Mouse (Mus musculus) CD4-positive, CD25-positive, alpha-beta regulatory T cell, adult 2 months (primary cell): ENCODE results near the gene Slc2a12.

Source experiments
- DNase-seq: peaks from one replicate; pipeline ENCODE4 v3.0.0-alpha.2; 2012; ENCODE audit warnings: low read depth, low spot score

Slc2a12 gene

DNA sequence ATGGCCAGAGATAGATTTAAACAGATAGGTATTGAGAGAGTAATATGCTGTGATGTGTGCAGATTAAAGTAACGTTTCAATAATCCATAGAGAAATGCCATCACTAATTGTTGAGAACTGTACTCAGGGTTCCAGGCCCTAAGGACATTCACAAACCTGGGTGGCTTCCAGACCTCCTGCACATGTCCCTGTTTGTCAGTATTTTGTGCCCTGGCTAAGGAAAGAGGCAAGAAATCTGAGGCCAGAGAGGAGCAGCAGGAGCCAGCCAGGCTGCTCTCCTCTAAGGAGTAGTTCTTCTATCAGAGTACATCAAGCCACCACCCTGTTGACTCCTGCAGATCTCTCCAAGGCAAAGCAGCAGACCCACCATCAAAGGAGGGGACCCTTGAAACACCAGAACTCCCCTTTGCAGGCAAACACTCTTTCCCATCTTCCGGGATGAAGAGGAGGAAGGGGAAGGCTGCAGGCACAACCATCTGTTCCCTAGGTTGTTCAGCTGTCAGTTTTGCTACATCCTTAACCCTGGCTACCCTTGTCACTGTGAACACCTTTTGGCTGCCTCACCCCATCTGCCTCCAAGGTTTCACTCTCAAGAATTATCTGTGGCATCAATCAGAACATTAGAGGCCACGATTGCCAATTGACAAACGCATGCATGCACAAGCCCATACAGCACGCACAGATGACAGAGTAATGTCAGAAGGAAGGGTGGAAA is 15.6 kb downstream of the Slc2a12 start:
- DNase-seq = no peak

DNA sequence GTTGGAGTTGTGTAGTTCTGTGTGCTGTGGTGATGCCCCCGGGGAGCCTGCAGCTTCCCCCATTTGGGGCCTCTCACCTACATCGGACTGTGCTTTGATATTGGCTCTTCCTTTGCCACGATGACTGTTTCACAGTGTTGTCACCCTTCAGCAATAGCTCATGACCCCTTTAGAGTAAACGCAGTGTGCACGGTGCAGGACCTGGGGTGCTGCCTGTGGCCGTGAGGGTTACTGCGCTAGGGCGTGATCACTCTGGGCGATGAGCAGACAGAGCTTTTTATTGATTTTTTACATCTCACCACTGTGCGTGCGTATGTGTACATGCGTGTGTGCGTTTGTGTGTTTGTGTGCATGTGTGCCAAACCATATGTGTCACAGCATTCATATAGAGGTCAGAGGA is 23.7 kb downstream of the Slc2a12 start:
- DNase-seq = no peak

DNA sequence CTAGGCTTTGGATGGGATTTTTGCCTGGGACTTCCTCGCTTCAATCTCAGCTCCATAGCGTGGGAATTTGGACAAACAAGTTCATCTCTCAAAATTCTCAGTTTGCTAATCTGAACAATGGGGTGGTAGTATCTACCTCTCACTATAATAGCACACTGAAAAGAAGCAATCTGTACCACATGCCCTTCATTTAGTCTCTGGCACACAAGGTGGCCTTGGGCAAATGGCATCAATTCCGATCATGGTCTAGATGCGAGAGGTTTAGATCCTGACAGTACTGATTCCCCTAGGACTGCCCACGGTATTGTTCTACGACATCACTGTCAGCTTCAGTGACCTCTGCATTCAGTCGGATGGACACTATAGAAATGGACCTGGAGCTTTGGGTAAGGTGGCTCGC is 29.4 kb downstream of the Slc2a12 start:
- no peak for DNase-seq

DNA sequence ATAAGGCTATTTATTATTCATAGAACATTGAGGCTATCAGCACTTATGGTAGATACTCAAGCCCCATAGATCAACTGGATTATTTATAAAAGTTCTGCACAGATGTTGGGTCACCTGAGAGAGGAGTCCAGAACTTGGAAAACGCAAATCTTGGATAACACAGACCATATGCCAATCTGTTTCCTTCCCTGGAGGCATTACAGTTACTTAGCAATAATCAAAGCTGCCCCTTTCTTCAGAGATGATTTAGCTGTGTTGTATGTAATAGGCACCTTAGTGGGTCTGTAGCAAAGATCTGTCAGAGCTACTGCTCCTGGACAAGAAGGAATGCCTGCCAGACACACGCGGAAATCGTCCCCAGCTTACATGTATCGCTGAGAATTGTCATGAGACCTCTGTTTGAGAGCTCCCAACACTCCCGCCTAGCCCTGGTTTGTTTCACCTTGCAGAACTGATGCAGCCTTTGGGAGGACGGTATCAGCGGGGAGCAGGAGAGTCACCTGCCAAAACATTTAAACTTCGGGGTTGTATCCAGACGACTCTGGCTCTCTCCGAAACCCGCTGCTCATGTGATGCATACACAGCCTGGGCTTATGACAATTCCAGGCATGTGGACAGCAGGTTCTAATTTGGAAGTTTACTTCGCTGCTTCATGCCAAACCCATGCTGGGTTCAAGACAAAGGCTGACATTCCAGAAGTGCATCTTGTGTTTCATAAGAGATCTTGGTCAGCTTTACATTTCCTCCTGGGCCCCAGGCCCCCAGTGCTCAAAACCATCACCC is 31.2 kb downstream of the Slc2a12 start:
- DNase-seq = no peak

DNA sequence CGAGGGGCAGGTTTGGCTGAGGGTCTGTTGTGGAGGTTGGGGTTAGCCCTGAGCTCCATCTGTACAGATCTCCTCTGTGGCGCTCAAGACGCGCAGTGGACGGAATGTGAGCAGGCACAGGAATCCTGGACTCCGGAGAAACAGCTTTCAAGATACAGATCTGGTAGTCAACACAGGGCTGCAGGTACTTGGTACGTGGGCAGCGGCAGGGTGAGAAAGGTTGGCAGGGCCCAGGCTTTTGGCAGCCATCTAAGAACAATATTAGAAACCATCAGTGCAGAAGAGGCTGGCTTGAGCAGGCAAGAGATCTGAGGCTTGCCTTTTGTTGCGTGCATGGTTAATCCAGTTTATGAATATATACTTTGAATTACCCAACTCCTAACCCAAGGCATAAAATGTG is 51.4 kb downstream of the Slc2a12 start:
- DNase-seq = no peak

DNA sequence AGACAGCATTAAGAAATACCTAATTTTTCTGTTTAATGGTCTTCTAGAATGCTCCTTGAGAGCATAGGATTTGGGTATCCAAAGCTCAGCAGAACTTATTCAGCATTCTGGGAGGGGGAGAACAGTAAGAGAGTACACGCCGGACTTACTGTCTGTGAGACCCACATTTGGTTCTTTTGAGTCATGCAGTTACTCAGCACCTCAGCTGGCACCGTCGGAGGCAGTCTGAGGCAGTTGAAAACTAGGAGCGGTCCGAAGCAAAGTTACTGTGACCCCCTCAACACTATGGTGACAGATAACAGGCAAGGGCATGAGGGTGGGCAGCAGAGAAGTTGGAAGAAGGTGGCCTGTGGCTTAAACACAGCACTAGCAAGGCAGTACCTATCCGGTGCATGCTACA is 52.1 kb downstream of the Slc2a12 start:
- DNase-seq = no peak

DNA sequence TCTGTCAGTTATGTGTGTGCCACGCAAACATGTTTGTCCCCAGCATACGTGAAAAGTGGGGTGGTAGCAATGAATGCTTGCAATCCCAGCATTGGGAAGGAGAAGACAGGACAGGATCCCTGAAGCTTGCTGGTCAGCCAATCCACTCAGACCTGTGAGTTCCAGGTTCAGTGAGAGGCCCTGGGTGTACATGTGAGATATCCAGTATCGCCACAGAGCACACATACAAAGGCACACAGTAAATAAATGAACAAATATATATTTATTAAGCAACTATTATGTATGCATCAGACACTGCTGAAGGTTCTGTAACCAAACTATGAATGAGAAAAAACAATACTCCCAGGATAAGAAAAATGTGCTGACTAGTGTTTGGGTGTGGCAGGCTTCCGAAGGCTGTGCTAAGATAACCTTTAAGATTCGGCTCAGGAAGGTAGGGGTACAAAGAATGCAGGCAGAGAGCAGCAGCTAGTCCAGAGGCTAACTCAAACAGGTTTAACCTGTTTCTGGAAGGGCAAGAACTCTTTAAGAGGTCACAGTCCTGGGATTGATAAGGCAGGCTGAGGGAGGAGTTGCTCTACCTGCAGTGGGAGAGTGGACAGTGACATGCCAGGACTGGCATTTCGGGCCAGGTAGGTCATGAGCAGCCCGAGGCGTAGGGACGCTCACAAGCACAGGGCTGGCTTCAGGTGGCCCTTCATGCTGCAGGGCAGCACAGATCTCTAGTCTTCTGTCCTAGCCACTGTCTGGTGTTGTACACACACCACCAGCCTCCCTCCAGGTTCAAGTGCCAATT is 53.5 kb downstream of the Slc2a12 start:
- no peak for DNase-seq

DNA sequence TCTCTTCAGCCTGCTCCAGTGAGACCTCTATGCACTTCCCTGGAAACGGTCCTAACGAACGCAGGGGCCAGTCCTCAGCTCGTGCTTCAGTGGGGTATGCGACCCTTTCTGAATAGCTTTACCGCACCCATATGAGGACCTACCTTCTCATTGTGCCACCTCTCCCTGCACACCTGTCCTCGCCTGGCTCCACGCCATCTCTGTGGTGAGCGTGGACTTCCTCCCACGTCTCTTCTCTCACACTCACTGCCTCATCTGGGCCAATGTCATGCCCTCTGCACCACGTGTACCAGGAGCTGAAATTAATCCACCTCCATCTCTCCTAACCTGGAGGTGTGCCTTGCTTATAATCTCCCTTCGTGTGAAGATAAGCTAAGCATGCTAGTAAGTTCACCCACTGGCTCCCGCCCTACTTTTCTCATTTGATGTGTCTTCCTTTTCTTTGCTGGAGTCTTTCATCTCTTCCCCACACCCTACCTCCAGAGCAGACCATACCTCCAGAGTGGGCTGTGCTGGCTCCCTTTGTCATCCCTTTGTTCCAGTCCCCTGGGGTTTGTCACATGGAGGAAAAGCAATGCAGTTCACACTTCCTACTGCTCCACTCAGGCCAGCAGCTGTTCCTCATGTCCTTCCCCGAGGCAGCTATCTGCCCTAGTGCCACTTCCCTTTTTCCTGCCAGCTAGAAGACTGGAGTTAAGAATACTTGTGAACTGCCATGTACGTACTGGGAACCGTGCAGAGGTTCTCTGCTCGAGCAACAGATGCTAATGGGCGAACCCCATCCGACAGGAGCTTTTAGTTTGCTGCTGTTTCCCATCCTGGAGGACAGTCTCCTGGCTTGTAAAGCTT is 54.9 kb downstream of the Slc2a12 start:
- DNase-seq = no peak

DNA sequence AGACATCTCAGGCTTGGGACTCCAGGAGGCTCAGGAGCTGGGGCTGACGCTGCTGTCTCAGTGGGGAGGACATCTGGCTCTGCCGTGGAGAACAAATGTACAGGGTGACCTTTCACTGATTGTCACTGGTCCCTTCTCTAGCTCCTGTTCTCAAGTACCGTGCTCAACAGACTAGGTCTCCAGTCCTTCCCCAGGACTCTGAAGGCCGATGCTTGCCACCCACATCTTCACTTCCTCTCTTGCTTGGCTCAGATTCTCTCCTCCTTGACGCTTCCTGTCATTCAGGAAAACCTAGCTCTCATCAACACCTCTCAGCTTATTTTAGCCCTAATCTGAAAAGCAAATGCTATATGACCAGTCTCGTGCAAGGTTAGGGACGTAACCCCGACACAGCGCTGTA is 56.0 kb downstream of the Slc2a12 start:
- DNase-seq = no peak

DNA sequence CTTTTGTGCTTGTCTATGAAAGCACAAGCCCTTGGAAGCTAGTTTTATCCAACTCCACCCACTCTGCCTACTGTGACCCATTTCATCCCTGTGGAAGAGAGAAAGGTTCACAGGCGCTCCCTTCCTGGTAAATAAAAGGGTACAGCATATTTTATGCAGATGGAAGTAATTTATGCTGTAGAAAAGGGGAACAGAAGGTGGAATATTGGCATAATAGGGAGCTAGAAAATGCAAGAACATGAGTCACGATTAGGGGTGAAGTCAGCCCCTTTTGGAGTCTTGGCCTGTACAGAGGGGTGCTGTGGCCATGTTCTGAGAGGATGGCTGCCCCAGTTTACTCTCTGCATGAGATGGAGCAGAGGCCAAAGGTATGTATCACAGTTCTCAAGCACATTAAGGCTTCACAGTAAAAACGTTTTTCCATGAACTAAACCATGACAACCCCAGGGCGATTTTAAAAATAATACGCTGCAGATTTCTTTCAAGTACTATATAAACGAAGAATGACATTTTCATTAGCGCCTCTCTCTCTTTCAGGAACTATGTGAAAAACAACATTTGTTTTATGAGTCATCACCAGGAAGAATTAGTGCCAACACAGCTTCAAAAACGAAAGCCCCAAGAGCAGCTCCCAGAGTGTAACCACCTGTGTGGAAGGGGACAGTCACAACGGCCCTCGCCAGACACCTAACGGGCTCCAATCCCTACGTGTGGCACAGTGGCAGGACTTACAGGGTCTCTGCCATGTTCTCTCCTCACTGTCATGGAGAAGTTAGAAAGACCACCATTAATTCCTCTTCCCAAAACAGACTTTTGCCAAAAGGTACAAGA is 56.9 kb downstream of the Slc2a12 start:
- DNase-seq = no peak

DNA sequence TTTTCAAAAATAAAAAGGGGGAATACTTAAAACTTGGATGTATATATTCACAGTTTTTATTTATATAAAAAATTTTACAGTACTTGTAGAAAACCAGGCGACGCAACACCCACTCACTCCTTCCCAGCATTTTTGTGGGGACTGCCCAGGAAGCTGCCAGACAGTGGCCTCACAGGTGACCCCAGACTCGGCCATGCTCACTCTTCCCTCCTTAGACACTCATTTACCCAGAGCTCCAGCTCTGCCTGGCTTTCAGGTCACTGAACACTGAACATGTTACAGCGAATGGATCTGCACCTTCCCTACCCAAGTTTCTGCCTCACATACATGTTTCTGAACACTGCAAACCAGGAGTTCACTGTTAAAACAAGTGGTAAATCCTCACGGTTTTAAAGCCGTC is 59.0 kb downstream of the Slc2a12 start:
- no peak for DNase-seq

DNA sequence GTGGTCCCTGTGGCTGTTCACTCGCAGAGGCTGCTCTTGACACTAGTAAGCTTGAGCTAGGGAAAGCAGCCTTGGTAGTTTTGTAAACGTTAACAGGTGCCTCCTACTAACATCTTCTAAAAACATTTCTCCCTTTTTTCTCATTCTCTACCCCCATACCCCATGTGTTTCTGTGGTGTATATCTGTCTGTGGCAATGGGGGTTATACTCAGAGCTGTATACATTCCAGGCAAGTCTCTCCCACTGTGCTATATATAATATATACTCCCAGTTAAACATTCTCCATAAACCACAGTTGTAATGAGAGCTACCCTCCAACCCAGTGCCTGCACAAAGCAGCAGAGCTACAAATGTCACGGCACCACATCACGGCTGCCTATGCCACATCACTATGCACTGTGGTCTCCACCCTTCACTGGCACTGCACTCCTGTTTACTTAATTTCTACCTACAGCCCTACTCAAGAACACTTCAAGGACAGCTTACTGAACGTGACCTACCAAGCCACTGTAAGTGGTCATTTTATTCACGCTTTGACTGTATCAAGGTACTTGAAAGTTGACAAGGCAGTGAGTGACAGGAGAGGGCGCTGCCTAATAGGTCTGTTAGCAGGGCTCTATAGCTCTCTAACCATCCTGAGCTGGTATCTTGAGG is 63.5 kb downstream of the Slc2a12 start:
- no peak for DNase-seq

DNA sequence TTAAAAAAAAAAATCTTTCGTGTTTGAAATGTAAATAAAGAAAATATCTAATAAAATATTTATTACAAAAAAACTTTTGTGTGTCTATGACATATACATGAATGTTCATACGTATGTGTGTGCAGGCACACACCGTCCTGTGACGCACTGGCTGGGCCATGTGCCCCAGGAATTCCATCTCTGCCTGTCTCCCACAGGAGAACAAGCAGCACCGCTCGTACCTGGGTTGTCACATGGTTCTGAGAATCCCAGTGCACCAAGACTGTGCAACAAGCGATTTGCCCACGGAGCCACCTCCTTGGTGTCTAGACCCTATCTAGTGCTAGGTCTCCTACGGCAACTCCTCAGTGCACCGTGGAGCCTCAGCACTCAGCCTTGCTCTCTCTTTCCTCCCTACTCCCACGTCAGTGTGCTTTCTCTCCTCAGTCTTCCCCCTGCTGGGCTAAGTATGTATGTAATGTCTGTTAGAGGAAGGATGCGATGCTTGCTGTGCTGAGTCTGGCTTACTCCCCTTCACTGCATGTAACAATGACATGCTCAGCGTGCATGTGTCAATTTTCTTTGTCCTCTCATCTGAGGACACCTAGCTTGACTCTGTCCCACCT is 65.5 kb downstream of the Slc2a12 start:
- no peak for DNase-seq

DNA sequence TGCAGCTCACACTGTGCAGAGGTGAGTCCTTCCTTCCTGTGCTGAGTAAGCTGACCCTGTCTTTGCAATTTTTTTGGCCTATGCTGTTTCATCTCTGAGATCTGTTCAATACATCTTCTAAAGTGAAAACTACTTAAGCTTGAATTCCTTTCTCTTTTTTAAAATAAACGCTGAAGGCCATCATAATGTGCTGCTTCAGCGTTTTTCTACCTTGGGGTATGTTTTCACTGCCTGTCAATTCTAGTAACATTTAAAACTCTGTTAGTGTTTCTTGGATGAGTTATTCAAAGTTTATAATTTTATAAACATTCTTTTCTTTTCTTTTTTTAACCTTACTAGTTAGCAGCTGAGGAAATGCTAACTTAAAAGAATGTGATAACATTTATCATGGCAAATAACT is 68.1 kb downstream of the Slc2a12 start:
- DNase-seq = no peak

DNA sequence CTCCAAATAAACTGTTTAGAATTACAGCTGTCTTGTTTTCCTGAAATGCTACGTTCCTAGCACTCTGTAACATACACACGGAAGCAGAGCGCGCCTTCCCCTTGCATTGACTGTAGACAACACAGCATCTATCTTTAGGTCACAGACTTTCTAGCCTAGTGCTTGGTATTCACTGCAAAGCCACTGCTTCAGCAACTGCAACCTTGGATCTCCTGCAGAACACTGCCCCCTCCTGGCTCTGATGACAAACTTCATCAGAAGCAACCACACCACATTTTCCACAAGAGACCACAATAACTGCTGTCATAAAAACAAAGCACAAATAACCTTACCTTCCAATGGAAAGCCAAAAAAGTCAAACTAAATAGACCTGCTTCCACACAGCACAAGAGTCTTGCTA is 69.7 kb downstream of the Slc2a12 start:
- peak; percentile 78 for DNase-seq

DNA sequence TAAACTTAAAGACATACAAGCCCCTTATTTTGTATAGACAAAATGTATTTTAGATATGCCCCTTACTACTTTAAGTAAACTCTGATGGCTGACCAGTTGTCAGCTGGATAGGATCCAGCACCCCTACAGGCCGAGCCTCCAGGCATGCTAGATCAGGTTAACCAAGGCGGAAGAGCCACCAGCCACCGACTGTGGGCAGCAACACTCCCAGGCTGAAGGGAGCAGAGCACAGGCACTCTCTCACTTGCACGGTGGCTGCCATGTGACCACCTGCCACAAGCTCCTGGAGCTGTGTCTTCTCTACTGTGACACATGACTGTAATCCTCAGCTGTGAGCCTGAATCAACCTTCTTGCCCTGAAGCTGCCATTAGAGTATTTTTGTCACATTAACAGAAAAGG is 73.7 kb downstream of the Slc2a12 start:
- DNase-seq = no peak

DNA sequence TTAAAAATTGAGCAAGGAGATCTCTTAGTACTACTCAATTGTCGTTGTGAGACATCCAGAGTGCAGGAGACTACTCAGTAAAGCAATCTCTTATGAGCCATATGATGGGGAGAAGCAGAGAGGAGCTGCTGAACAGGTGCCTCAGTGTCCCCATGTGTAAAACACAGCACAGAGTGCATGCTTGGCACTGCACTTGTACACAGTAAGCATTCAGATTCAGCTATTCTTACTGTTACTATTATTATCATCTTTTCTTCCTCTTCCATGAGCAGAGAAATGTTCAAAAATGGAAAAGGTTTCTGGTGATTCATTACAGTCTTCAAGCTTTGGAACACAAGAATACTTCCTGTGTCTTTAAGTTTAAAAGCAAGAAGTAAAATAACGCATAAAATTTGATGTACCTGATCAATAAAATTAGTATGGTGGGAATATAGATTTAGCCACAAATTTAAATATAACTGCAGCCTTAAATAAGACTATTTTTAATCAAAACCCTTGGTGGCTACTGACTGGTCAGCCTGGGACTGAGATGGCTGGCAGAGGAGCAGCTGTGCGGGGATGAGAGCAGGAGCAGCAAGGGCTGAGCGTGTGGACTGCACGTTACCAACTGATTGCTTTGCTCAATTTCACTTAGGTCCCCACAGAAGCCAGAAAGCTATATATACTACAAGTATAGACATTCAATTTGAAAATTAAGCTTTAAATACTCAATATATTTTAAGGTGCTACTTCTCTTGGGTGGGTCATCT is 76.1 kb downstream of the Slc2a12 start:
- no peak for DNase-seq

DNA sequence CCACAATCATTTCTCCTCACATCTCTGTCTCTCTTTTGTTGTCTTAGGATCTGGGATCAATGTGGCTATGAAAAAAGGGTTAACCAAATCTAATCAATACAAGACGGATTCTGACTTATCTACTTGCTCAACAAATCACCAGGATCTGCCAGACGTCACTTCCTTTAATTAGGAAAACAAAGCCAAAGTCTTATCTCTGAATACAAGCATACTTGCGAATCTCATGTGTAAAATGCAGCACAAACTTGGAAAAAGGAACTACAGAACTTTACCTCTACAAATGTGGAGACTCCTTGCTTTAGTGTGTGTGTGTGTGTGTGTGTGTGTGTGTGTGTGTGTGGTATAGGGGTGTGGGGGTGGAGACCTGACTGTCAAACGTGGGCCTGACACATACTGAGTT is 80.4 kb downstream of the Slc2a12 start:
- no peak for DNase-seq

DNA sequence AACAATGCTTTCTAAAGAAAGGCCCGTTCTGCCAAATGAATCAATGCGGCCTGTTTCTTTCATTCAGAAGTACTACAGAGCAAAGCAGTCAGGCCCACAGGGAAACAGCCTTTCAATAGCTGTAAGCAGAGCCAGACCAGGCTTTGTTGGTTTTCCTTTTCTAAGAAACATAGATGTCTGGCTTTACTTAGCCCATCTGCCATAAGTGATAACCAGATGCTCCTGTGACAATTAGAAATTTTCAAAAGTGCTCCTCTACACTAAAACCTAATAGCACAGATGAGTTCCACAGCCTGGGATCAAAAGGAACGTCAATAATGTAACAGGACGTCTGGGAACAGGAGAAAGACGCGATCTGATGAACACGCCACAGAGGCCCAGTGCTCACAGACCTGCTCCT is 81.5 kb downstream of the Slc2a12 start:
- no peak for DNase-seq
